8 mouse cellular contexts compared by ENCODE assay signal in the genomic region with DNA sequence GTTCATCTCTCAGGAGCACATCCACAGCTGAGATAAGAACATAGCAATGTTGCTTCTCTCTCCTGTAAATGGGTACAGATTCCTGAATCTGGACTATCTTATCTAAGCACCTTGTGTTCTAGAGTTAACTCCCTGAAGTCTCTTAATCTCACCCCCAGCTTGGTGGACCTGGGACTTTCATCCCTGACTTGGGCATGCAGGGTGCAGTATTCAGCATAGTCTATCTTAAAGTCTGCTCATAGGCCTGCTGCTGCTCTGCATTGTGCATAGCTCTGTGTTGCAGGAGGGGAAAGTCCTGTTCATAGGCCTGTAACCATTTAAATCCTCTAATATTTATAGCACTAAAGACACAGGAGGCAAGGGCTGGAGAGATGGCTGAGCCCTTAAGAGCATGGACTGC. TPM values are rescaled to one million over a fixed set of nuclear protein-coding genes. Genes with fewer than 3 reads are reported as not detected.
"Had no signal": no experiment of that assay in that cellular context is flagged by ENCODE, and none has a peak within 500 bp of the region (broad histone marks: within the 10 kb centered on the region; RNA-seq: fewer than 3 reads in every experiment).

No protein-coding gene starts in this region.

RNA-seq across cellular contexts. Expression of a gene that starts 5.8 kb away (rescaled TPM):
- polyA plus RNA-seq: limb, embryonic 10.5 days; limb, embryonic 11.5 days; limb, embryonic 12.5 days; limb, embryonic 15.5 days; macrophage; midbrain, embryonic 10.5 days; midbrain, embryonic 11.5 days; neural tube, embryonic 11.5 days had no signal

RNA-seq across cellular contexts. Expression of a gene that starts 16.0 kb away (rescaled TPM):
- polyA plus RNA-seq: macrophage had no signal
